Mouse (Mus musculus) spleen, adult 2 months (tissue): ENCODE data around the gene Clcn3.

Experiments used
- CTCF ChIP-seq: fragments of 200-500 bp; IDR thresholded peaks from 2 replicates; pipeline ENCODE4 v1.5.1; 2011; ENCODE audit warnings: mild to moderate bottlenecking, inconsistent platforms; ENCODE audit not compliant: insufficient read depth, insufficient read length, insufficient replicate concordance; ENCODE audit errors: extremely low read depth
- POLR2A ChIP-seq: fragments of 200-500 bp; IDR thresholded peaks from 2 replicates; pipeline ENCODE4 v1.6.1; 2011; ENCODE audit warnings: low read depth, low read length, inconsistent platforms

- TF ChIP-seq POLR2A (no peak), CTCF (no peak)
Measured at GRCm38 (mm10) chr8:60891757-60892156, 91.3 kb downstream of the Clcn3 start.
